Mouse (Mus musculus): ENCODE data around the gene Atp6ap1. TPM values are rescaled to one million over a fixed set of nuclear protein-coding genes. Genes with fewer than 3 reads are reported as not detected.
A peak's percentile ranks its signal among the peaks of the same experiment; 100 is the strongest.

Gene Atp6ap1
- total and polyA plus RNA-seq, 3 experiments, result 11.2 to 265 (median 129) TPM

DNA sequence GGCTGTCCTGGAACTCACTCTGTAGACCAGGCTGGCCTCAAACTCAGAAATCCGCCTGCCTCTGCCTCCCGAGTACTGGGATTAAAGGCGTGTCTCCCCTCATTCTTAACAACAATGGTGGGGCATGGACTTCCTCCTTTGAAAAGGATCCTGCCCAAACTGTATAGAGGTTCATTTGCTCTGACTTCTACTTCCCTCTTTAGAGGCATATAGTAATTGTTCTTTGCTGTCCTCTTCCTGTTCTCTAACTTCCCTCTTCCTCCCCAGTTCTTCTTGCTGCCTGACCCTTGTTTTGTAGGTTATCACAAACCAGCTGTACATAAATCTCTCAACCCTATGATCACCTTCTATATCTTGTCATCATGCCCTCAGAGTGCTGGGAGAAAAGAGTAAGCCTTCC, 2.8 kb downstream of the Atp6ap1 start:
- no peaks in the 10 kb centered on the region for H3K27me3 ChIP-seq (ENCODE audit: insufficient read depth, low read length)
- TF ChIP-seq TAL1 (conservative IDR thresholded peaks at IDR 0.05; ENCODE audit: low read depth, low read length), result no peak
- no peak for TF ChIP-seq GATA1 (IDR thresholded peaks at IDR 0.05; ENCODE audit: borderline replicate concordance, low read length)
- TF ChIP-seq POLR2AphosphoS5 (IDR thresholded peaks at IDR 0.05; ENCODE audit: insufficient replicate concordance, low read depth, low read length), result no peak
- no peak for TF ChIP-seq GATA2 (IDR thresholded peaks at IDR 0.05; ENCODE audit: borderline replicate concordance, low read depth, low read length)
- no peak for TF ChIP-seq CTCF (IDR thresholded peaks at IDR 0.05; ENCODE audit: low read depth, low read length)
- H3K9me3 ChIP-seq (replicated peaks), result no peaks in the 10 kb centered on the region
- DNase-seq (ENCODE audit: low spot score) (no peak), ATAC-seq (ENCODE audit: extremely low read depth, insufficient number of reproducible peaks, low FRiP score, poor library complexity, severe bottlenecking) (no peak)
- peaks cover 46% of the 10 kb centered on the region for H3K4me1 ChIP-seq (ENCODE audit: insufficient read depth, low read depth, low read length)
- H3K36me3 ChIP-seq (replicated peaks), result peaks cover 64% of the 10 kb centered on the region
- no peak overlapping the region for H3K4me3 ChIP-seq (ENCODE audit: low read depth, low read length)

DNA sequence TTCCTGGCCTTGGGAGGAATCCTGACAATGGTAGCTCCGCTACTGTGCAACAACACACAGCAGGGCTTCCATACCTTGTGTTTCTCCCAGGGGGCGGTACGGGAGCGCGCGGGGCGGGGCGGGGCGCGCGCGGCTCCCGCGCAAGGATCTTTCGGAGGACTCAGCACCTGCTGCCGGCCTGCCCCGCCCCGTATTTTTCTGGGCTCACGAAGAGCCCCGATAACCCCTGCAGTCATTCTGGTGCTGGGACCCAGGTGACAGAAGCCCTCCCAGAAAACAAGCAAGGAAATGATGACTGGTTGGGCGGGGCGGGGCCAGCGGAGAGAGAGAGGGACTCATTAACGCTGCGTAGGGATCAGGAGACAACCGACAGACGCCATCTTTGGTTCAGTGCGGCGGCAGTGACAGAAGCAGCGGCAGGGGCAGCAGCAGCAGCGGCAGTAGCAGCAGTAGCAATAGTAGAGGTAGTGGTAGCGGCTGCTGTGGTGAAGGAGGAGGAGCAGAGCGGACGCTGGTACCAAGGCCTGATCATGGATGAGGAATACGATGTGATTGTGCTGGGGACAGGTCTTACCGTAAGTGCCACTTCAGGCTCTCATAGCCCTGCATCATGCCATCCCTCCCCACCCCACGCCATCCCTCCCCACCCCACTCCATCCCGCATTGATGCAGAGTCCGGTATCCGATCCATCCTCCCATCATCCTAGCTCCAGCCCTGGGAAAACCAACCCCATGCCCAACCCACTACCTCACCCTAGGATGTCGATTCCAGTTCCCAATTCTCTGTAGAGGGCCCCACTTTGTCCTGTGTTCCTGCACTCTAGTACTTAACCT, 8.2 kb downstream of the Atp6ap1 start, which contains the start of gene Gdi1:
Gene Gdi1 (plus strand): TSS at position 132 of the 834 bp plus-strand sequence.
- Histone ChIP-seq H3K4me1 (ENCODE audit: insufficient read depth, low read depth, low read length) (peaks cover 34% of the 10 kb centered on the region), H3K9me3 (replicated peaks) (no peaks in the 10 kb centered on the region), H3K27me3 (ENCODE audit: insufficient read depth, low read length) (no peaks in the 10 kb centered on the region), H3K36me3 (replicated peaks) (peaks cover 85% of the 10 kb centered on the region), H3K4me3 (ENCODE audit: low read depth, low read length) (peak within 1 kb of the TSS; percentile 76)
- DNase-seq (ENCODE audit: low spot score) (peak; percentile 41), ATAC-seq (ENCODE audit: extremely low read depth, insufficient number of reproducible peaks, low FRiP score, poor library complexity, severe bottlenecking) (peak; percentile 63)
- TF ChIP-seq TAL1 (conservative IDR thresholded peaks at IDR 0.05; ENCODE audit: low read depth, low read length) (no peak), POLR2AphosphoS5 (IDR thresholded peaks at IDR 0.05; ENCODE audit: insufficient replicate concordance, low read depth, low read length) (no peak; the same call in 1 of the 2 replicates), CTCF (IDR thresholded peaks at IDR 0.05; ENCODE audit: low read depth, low read length) (no peak), GATA1 (IDR thresholded peaks at IDR 0.05; ENCODE audit: borderline replicate concordance, low read length) (no peak), GATA2 (IDR thresholded peaks at IDR 0.05; ENCODE audit: borderline replicate concordance, low read depth, low read length) (no peak)

DNA sequence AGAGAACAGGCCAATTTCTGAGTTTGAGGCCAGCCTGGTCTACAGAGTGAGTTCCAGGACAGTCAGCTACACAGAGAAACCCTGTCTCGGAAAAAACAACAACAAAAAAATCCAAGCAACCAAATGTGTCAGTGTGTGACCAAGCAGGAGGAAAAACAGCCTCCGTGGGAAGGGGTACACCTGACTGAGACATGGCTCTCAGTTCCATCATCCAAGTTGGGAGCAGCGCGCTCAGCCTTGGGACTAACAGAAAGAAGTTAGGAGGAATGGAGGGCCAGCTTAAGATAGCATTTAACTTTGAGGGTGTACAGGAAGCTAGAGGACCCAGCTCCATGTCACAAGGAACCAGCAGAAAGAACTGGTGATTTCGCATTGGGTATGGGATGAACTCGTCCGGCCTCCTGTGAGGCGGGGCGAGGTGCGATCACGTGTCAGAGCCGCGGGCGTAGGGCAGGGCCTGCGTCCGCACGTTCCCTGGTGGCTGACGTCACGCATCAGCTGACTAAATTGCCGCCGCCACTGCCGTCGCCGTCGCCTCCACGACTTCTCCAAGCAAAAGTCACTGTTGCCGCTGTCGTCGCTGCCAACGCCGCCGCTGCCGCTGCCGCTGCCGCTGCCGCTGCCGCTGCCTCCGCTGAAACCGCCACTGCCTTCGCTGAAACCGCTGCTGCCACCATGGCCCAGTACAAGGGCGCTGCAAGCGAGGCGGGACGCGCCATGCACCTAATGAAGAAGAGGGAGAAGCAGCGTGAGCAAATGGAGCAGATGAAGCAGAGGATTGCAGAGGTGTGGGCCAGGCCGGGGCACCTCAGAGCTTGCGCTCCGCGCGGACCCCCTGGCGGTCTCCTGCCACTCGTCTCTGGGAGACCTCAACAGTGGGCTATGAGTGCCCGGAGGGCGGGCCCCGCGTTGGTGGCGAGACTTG, 15.9 kb downstream of the Atp6ap1 start, which contains the start of gene Fam50a:
Gene Fam50a (plus strand): TSS at position 494 of the 925 bp plus-strand sequence.
- TF ChIP-seq GATA2 (IDR thresholded peaks at IDR 0.05; ENCODE audit: borderline replicate concordance, low read depth, low read length) (no peak), POLR2AphosphoS5 (IDR thresholded peaks at IDR 0.05; ENCODE audit: insufficient replicate concordance, low read depth, low read length) (no peak), CTCF (IDR thresholded peaks at IDR 0.05; ENCODE audit: low read depth, low read length) (no peak), GATA1 (IDR thresholded peaks at IDR 0.05; ENCODE audit: borderline replicate concordance, low read length) (no peak), TAL1 (conservative IDR thresholded peaks at IDR 0.05; ENCODE audit: low read depth, low read length) (no peak)
- ATAC-seq (ENCODE audit: extremely low read depth, insufficient number of reproducible peaks, low FRiP score, poor library complexity, severe bottlenecking), result peak; percentile 90
- no peaks in the 10 kb centered on the region for H3K27me3 ChIP-seq (ENCODE audit: insufficient read depth, low read length)
- peak within 1 kb of the TSS; percentile 77 for H3K4me3 ChIP-seq (ENCODE audit: low read depth, low read length)
- H3K36me3 ChIP-seq (replicated peaks), result peaks cover 74% of the 10 kb centered on the region
- DNase-seq (ENCODE audit: low spot score), result peak; percentile 87
- H3K9me3 ChIP-seq (replicated peaks), result no peaks in the 10 kb centered on the region
- H3K4me1 ChIP-seq (ENCODE audit: insufficient read depth, low read depth, low read length), result peaks cover 23% of the 10 kb centered on the region

DNA sequence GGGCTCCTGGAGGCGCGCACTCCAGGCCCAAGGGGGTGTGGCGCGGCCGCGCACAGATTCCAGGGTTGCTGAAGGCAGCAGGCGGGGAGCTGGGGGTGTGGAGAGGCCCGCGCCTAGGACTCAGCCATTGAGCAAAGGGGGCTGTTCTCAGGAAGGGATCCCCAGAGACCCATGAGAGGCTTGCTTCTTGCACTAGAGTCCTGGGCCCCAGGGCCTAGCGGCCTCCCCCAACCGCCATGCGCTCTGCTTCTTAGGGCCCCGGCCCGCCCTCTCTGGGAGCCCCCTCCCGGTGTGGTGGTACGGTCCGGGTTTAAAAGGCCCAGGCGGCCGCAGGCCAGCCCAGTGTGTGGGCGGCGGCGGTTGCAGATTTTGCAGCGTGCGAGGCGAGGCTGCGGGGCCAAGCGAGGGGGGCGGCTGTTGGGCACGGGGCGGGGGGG, 31.8 kb downstream of the Atp6ap1 start, which contains the start of gene Plxna3:
Gene Plxna3 (plus strand): TSS at position 342 of the 437 bp plus-strand sequence.
- peak; percentile 57 for ATAC-seq (ENCODE audit: extremely low read depth, insufficient number of reproducible peaks, low FRiP score, poor library complexity, severe bottlenecking)
- peak; percentile 66 for DNase-seq (ENCODE audit: low spot score)
- Histone ChIP-seq H3K27me3 (ENCODE audit: insufficient read depth, low read length) (no peaks in the 10 kb centered on the region), H3K4me1 (ENCODE audit: insufficient read depth, low read depth, low read length) (peaks cover 50% of the 10 kb centered on the region), H3K9me3 (replicated peaks) (no peaks in the 10 kb centered on the region), H3K36me3 (replicated peaks) (peaks cover 31% of the 10 kb centered on the region), H3K4me3 (ENCODE audit: low read depth, low read length) (peak within 1 kb of the TSS; percentile 72)
- no peak for TF ChIP-seq GATA2 (IDR thresholded peaks at IDR 0.05; ENCODE audit: borderline replicate concordance, low read depth, low read length)
- TF ChIP-seq POLR2AphosphoS5 (IDR thresholded peaks at IDR 0.05; ENCODE audit: insufficient replicate concordance, low read depth, low read length), result no peak
- no peak for TF ChIP-seq TAL1 (conservative IDR thresholded peaks at IDR 0.05; ENCODE audit: low read depth, low read length)
- TF ChIP-seq CTCF (IDR thresholded peaks at IDR 0.05; ENCODE audit: low read depth, low read length), result no peak
- no peak for TF ChIP-seq GATA1 (IDR thresholded peaks at IDR 0.05; ENCODE audit: borderline replicate concordance, low read length)

DNA sequence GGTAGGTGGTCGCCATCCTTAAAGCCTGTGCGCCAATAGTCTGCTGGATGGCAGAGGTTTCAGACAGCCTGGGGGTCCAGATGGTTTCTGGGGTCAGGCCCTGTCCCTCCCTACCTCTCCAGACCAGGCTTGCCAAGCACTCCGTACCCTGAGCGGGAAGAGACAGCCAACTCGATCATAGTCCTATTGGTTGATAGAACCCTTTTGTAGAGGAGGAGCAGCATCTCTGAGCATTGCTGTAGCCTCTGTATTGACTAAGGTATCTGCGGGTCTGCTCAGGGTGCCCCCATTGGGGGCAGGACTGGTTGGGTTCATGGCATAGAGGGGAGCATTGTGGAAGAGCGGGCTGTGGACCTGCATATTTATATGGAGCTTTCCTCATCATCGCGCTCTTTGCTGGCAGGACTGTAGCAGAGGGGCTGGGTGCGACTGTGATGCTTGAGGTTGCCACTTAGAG, 32.3 kb downstream of the Atp6ap1 start:
- Histone ChIP-seq H3K9me3 (replicated peaks) (no peaks in the 10 kb centered on the region), H3K36me3 (replicated peaks) (peaks cover 36% of the 10 kb centered on the region), H3K4me3 (ENCODE audit: low read depth, low read length) (peak overlapping the region; percentile 72), H3K4me1 (ENCODE audit: insufficient read depth, low read depth, low read length) (peaks cover 54% of the 10 kb centered on the region), H3K27me3 (ENCODE audit: insufficient read depth, low read length) (no peaks in the 10 kb centered on the region)
- no peak for TF ChIP-seq GATA2 (IDR thresholded peaks at IDR 0.05; ENCODE audit: borderline replicate concordance, low read depth, low read length)
- no peak for TF ChIP-seq CTCF (IDR thresholded peaks at IDR 0.05; ENCODE audit: low read depth, low read length)
- TF ChIP-seq TAL1 (conservative IDR thresholded peaks at IDR 0.05; ENCODE audit: low read depth, low read length), result no peak
- no peak for TF ChIP-seq POLR2AphosphoS5 (IDR thresholded peaks at IDR 0.05; ENCODE audit: insufficient replicate concordance, low read depth, low read length)
- TF ChIP-seq GATA1 (IDR thresholded peaks at IDR 0.05; ENCODE audit: borderline replicate concordance, low read length), result no peak
- DNase-seq (ENCODE audit: low spot score) (no peak), ATAC-seq (ENCODE audit: extremely low read depth, insufficient number of reproducible peaks, low FRiP score, poor library complexity, severe bottlenecking) (no peak)

All from G1E (cell line).